Mouse (Mus musculus) cerebellum, adult 11 months (tissue): ENCODE results near the gene Gm45234.

ENCODE experiments used
- DNase-seq: peaks from one replicate; pipeline ENCODE4 v3.0.0; 2022

Gm45234 gene

GRCm38 (mm10) chr6:124703789-124704188 lies 52.0 kb downstream of the Gm45234 start:
- DNase-seq: no peak

GRCm38 (mm10) chr6:124702784-124703103 lies 53.1 kb downstream of the Gm45234 start:
- DNase-seq: peak; percentile 57

GRCm38 (mm10) chr6:124702102-124702783 lies 53.6 kb downstream of the Gm45234 start:
- no peak for DNase-seq

GRCm38 (mm10) chr6:124701338-124701737 lies 54.5 kb downstream of the Gm45234 start:
- no peak for DNase-seq

GRCm38 (mm10) chr6:124699962-124700610 lies 55.7 kb downstream of the Gm45234 start:
- no peak for DNase-seq

- no peak for DNase-seq
Observed at GRCm38 (mm10) chr6:124699366-124699765, 56.5 kb downstream of the Gm45234 start.

- DNase-seq: no peak
Observed at GRCm38 (mm10) chr6:124698751-124699150, 57.1 kb downstream of the Gm45234 start.

GRCm38 (mm10) chr6:124696441-124697150 lies 59.2 kb downstream of the Gm45234 start:
- DNase-seq: no peak

- DNase-seq: peak; percentile 59
Observed at GRCm38 (mm10) chr6:124694166-124694955, 61.5 kb downstream of the Gm45234 start.

GRCm38 (mm10) chr6:124693243-124693981 lies 62.4 kb downstream of the Gm45234 start:
- DNase-seq: no peak

- DNase-seq: no peak
Observed at GRCm38 (mm10) chr6:124690517-124690916, 65.3 kb downstream of the Gm45234 start.
